Mouse (Mus musculus): ENCODE measurements around the gene Hdac7. TPM values are rescaled to one million over a fixed set of nuclear protein-coding genes. Genes with fewer than 3 reads are reported as not detected.
A peak's percentile ranks its signal among the peaks of the same experiment; 100 is the strongest.

Gene Hdac7
- total RNA-seq, 1 experiment from 2014 or later, result 34.7 TPM

GRCm38 (mm10) chr15:97781961-97782748, 62.1 kb downstream of the Hdac7 start:
- ATAC-seq (ENCODE audit: extremely low read depth, insufficient number of reproducible peaks, low FRiP score, poor library complexity, severe bottlenecking), result no peak

DNA sequence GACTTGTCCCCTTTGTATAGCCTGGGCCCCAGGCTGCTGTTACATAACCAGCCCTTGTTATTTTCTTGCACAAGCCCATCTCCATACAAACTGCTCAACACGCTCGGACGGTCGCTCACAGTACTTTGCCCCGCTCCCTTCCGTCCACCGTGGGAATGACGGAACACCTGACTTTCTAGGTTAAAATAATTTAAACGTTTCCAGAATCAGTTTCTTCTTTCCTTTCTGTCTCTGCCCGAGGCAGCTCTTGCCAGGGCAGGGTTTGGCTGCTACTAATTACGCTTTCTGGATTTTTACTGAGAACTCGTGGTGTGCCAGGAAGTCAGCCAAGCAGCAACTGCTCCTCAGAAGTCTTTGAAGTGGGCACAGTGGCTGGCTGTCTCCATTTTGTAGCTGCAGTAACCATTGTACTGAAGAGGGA, 63.7 kb downstream of the Hdac7 start:
- no peak for ATAC-seq (ENCODE audit: extremely low read depth, insufficient number of reproducible peaks, low FRiP score, poor library complexity, severe bottlenecking)

- no peak for ATAC-seq (ENCODE audit: extremely low read depth, insufficient number of reproducible peaks, low FRiP score, poor library complexity, severe bottlenecking)
These were observed 64.7 kb downstream of the Hdac7 start for GRCm38 (mm10) chr15:97779576-97779975.

GRCm38 (mm10) chr15:97778311-97779098, 65.8 kb downstream of the Hdac7 start, which contains the start of gene Slc48a1:
Gene Slc48a1 (plus strand): TSS chr15:97778520.
- ATAC-seq (ENCODE audit: extremely low read depth, insufficient number of reproducible peaks, low FRiP score, poor library complexity, severe bottlenecking), result no peak

DNA sequence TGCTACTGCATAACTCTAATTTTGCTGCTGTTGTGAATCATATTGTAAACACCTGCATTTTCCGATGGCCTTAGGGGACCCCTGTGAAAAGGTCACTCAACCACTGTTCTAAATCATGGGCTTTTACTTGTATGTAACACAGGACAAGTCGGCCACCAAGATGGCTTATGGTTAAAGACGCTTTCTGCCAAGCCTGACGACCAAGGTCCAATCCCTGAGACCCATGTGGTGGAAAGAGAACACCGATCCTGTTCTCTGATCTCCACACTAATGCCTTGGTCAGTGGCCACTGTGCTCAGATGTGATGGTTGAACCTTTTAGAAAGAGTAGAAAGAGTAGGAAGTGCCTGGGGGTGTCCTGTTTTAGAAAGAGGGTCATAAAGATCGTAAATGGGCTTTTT, 67.4 kb downstream of the Hdac7 start:
- no peak for ATAC-seq (ENCODE audit: extremely low read depth, insufficient number of reproducible peaks, low FRiP score, poor library complexity, severe bottlenecking)

- peak; percentile 70 for ATAC-seq (ENCODE audit: extremely low read depth, insufficient number of reproducible peaks, low FRiP score, poor library complexity, severe bottlenecking)
These were observed 67.8 kb downstream of the Hdac7 start for GRCm38 (mm10) chr15:97776514-97776913.

DNA sequence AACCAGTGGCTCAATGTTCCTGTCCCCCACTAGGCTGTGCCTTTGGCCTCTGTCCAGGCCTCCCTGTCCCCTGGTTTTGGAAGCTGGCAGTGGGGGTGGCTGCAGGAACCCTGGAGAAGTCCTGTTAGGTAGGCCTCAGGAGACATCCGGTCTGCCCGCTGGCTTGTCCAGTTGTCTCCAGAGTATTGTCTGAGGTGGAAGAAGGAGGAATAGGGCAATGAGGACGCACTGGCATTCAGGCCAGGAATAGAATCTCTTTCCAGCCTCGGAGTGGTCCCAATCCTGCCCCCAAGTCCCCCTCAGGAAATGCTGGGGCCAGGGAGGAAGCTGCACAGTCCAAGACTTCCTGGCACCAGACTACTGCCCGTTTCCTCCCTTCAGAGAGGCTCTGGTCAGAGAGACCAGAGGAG, 70.3 kb downstream of the Hdac7 start:
- ATAC-seq (ENCODE audit: extremely low read depth, insufficient number of reproducible peaks, low FRiP score, poor library complexity, severe bottlenecking), result no peak

GRCm38 (mm10) chr15:97773108-97773507, 71.2 kb downstream of the Hdac7 start:
- no peak for ATAC-seq (ENCODE audit: extremely low read depth, insufficient number of reproducible peaks, low FRiP score, poor library complexity, severe bottlenecking)

DNA sequence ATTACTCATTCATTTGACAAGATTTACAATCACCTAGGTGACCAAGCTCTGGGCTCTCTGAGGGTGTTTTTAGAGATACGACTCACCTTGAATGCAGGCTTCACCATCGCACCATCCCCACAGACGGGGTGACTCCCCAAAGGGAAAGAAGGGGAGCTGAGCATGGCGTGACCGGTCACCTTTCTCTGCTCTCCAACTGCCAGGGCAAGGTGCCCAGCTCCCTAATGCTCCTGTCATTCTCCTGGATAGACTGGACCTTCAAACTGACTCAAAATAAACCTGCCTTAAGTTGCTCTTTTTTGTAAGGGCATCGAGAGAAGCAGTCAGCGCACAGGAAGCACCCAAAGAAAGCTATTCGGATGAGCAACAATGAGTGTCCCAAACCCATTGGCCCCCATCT, 74.0 kb downstream of the Hdac7 start:
- no peak for ATAC-seq (ENCODE audit: extremely low read depth, insufficient number of reproducible peaks, low FRiP score, poor library complexity, severe bottlenecking)

- ATAC-seq (ENCODE audit: extremely low read depth, insufficient number of reproducible peaks, low FRiP score, poor library complexity, severe bottlenecking), result 0 out of 2 replicates have a peak, but pooled peaks have one; percentile 13
These were observed 76.1 kb downstream of the Hdac7 start for GRCm38 (mm10) chr15:97768192-97768591.

DNA sequence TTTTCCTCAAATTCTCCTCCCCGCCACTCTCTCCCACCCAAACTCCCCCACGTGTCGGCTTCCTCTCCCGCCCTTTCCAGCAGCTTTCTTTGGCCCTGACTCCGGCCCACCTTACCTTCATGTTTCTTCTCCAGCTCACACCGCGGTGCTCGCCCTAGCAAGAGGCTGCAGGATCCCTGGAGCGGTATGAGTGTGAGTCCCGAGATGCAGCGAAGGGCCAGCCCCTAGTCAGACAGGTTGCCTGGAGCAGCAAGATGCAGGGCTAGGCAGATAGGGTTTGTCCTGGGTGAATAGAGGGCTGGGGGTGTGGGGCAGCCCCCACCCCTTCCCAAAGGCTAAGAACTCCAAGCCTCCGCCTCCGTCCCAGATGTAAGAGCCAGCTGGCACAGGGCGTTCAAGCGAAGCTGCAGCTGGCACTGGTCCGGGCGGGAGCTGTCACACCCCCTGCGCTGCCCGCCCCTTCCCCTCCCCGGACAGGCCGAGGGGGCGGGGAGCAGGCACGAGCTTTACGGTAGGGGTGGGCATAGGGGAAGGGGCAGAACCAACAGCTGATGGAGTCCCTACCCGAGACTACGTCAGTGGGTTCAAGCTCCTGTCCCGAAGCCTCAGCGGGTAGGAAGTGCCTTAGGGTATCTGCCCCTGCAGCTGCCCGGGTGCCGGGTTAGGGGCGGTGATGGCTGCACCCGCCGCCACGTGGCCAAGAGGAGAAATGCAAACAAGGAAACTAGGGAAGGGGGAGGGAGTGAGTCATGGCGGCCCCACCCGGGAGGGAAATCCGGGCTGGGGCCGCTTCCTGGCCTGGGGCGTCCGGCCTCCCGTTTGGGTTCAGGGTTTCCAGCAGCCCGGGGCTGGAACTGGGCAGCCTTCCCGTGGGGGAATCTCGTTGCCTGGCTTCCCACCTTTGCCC, 76.8 kb downstream of the Hdac7 start, which contains the start of gene Rapgef3:
Gene Rapgef3 (minus strand): TSS at position 693 of the 907 bp plus-strand sequence.
- ATAC-seq (ENCODE audit: extremely low read depth, insufficient number of reproducible peaks, low FRiP score, poor library complexity, severe bottlenecking), result peak; percentile 85

- ATAC-seq (ENCODE audit: extremely low read depth, insufficient number of reproducible peaks, low FRiP score, poor library complexity, severe bottlenecking), result no peak
These were observed 77.6 kb downstream of the Hdac7 start for GRCm38 (mm10) chr15:97766594-97767279.

DNA sequence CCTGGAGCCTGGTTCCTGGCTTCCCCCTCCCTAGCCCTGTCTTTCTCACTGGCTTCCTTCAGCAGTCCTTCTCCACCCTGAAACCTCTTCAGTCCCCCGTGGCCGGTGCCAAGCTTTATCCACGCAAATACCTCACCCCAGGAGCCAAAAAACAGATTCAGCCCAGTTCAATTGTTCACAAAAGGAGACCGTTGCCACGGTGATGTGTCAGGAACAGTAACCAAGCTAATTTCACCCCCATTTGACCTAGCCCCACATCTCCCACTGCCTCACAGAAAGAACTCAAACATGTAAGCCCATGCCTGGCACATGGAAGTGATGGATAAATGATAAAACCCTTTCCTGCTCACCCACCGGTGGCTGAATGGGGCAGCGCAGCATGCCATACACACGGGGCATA, 78.1 kb downstream of the Hdac7 start:
- ATAC-seq (ENCODE audit: extremely low read depth, insufficient number of reproducible peaks, low FRiP score, poor library complexity, severe bottlenecking), result no peak

- no peak for ATAC-seq (ENCODE audit: extremely low read depth, insufficient number of reproducible peaks, low FRiP score, poor library complexity, severe bottlenecking)
These were observed 79.1 kb downstream of the Hdac7 start for GRCm38 (mm10) chr15:97765090-97765794.

DNA sequence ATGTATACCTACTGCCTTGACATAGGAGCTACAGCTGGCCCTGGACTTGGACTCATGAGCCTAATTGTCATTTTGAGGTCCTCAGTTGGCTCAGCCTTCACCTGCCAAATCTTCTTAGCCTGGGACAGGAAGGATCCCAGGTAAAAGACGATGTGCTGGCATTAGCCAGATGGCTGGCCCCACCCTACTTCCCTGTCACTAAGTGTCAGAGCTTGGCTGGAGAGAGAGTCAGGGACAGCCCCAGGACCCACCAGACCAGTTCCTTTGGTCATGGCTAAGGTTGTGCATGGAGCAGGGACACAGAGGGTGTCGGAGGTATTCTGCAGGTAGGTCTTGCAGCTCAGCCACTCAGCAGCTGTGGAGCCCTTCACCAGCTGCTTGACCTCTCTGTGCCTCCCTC, 79.8 kb downstream of the Hdac7 start:
- ATAC-seq (ENCODE audit: extremely low read depth, insufficient number of reproducible peaks, low FRiP score, poor library complexity, severe bottlenecking), result no peak

- ATAC-seq (ENCODE audit: extremely low read depth, insufficient number of reproducible peaks, low FRiP score, poor library complexity, severe bottlenecking), result no peak
These were observed 80.8 kb downstream of the Hdac7 start for GRCm38 (mm10) chr15:97763256-97764049.

GRCm38 (mm10) chr15:97762733-97763132, 81.6 kb downstream of the Hdac7 start:
- ATAC-seq (ENCODE audit: extremely low read depth, insufficient number of reproducible peaks, low FRiP score, poor library complexity, severe bottlenecking), result no peak

Measured in neutrophil, adult 5-6 weeks (primary cell).